Mouse (Mus musculus) testis, adult 2 months (tissue): ENCODE results near the gene Arhgap27.

ENCODE experiments used
- CTCF ChIP-seq: fragments of 200-500 bp; IDR thresholded peaks from 2 replicates; pipeline ENCODE4 v1.5.1; 2012; ENCODE audit warnings: low read depth, mild to moderate bottlenecking, inconsistent platforms, low read length, moderate library complexity; ENCODE audit not compliant: control insufficient read depth, insufficient read depth, insufficient replicate concordance
- POLR2A ChIP-seq: fragments of 200-500 bp; IDR thresholded peaks from 2 replicates; pipeline ENCODE4 v1.6.1; 2012; ENCODE audit warnings: low read depth, mild to moderate bottlenecking, inconsistent platforms, low read length, moderate library complexity; ENCODE audit not compliant: control insufficient read depth

- no peak for TF ChIP-seq POLR2A
- TF ChIP-seq CTCF = no peak
These were observed 25.4 kb downstream of the Arhgap27 start for GRCm38 (mm10) chr11:103338119-103338518.
